Comparison of ENCODE assay signal across 10 mouse cellular contexts in genomic region chr9:96986797-96987473, GRCm38 (mm10). TPM values are rescaled to one million over a fixed set of nuclear protein-coding genes. Genes with fewer than 3 reads are reported as not detected.
DNase-seq lines count a peak whose midpoint lies in the region; ATAC-seq and TF ChIP-seq lines count a peak whose summit lies in the region.
"Had no signal": no experiment of that assay in that cellular context is flagged by ENCODE, and none has a peak within 500 bp of the region (broad histone marks: within the 10 kb centered on the region; RNA-seq: fewer than 3 reads in every experiment).

No protein-coding gene starts in this region.

- H3K27ac ChIP-seq in liver, embryonic 16.5 days (ENCODE audit: low read length): no peak overlapping the region
- no peak overlapping the region for H3K27ac ChIP-seq in liver, embryonic 11.5 days (ENCODE audit: low read depth, low read length)
- peak overlapping the region; percentile 79 for H3K27ac ChIP-seq in kidney, postnatal 0 days
- no peak overlapping the region for H3K27ac ChIP-seq in stomach, embryonic 14.5 days (ENCODE audit: low read length)
- H3K27ac ChIP-seq: limb, embryonic 15.5 days had no signal

- H3K9me3 ChIP-seq in liver, embryonic 16.5 days (replicated peaks; ENCODE audit: control insufficient read depth, low read length): no peaks in the 10 kb centered on the region
- no peaks in the 10 kb centered on the region for H3K9me3 ChIP-seq in liver, embryonic 11.5 days (ENCODE audit: control insufficient read depth, low read length)
- no peaks in the 10 kb centered on the region for H3K9me3 ChIP-seq in kidney, postnatal 0 days (replicated peaks; ENCODE audit: low read length)
- H3K9me3 ChIP-seq in stomach, embryonic 14.5 days (ENCODE audit: control insufficient read depth, low read depth, low read length): no peaks in the 10 kb centered on the region
- H3K9me3 ChIP-seq: limb, embryonic 15.5 days had no signal

- ATAC-seq in liver, embryonic 16.5 days (ENCODE audit: low read depth): 0 out of 2 replicates have a peak, but pooled peaks have one; percentile 28
- ATAC-seq in liver, embryonic 11.5 days (replicated peaks; ENCODE audit: low FRiP score): no peak; the same call in 1 of the 2 replicates
- peak; percentile 76 for ATAC-seq in kidney, postnatal 0 days (replicated peaks; ENCODE audit: low FRiP score, low read depth)
- ATAC-seq in stomach, embryonic 14.5 days (ENCODE audit: insufficient number of reproducible peaks, insufficient read depth, low FRiP score, low read depth): peak; percentile 75
- ATAC-seq: inflammation-experienced regulatory T-cells, adult 6 months had no signal

- H3K36me3 ChIP-seq in liver, embryonic 16.5 days (ENCODE audit: control insufficient read depth, insufficient read depth): no peaks in the 10 kb centered on the region
- no peaks in the 10 kb centered on the region for H3K36me3 ChIP-seq in liver, embryonic 11.5 days (ENCODE audit: control insufficient read depth, insufficient read depth, low read length)
- H3K36me3 ChIP-seq in kidney, postnatal 0 days (ENCODE audit: insufficient read depth, low read length): no peaks in the 10 kb centered on the region
- H3K36me3 ChIP-seq in stomach, embryonic 14.5 days (ENCODE audit: control insufficient read depth, insufficient read depth, low read length): no peaks in the 10 kb centered on the region
- H3K36me3 ChIP-seq: limb, embryonic 15.5 days had no signal

- H3K4me3 ChIP-seq in liver, embryonic 16.5 days (ENCODE audit: low read depth, low read length): no peak overlapping the region
- no peak overlapping the region for H3K4me3 ChIP-seq in liver, embryonic 11.5 days (ENCODE audit: low read depth, low read length)
- no peak overlapping the region for H3K4me3 ChIP-seq in kidney, postnatal 0 days (replicated peaks; ENCODE audit: low read depth, low read length)
- no peak overlapping the region for H3K4me3 ChIP-seq in stomach, embryonic 14.5 days (ENCODE audit: low read depth, low read length)
- H3K4me3 ChIP-seq: limb, embryonic 15.5 days had no signal

- TF ChIP-seq CTCF in kidney, postnatal 0 days (IDR thresholded peaks at IDR 0.05; ENCODE audit: low read depth): no peak; the same call in 1 of the 2 replicates

- H3K9ac ChIP-seq in liver, embryonic 16.5 days (ENCODE audit: low read depth, low read length): no peak overlapping the region
- no peak overlapping the region for H3K9ac ChIP-seq in liver, embryonic 11.5 days (ENCODE audit: low read depth, low read length)
- H3K9ac ChIP-seq in kidney, postnatal 0 days (ENCODE audit: low read depth, low read length): no peak overlapping the region; the same call in 1 of the 2 replicates
- H3K9ac ChIP-seq in stomach, embryonic 14.5 days (replicated peaks; ENCODE audit: low read depth, low read length): no peak overlapping the region
- H3K9ac ChIP-seq: limb, embryonic 15.5 days had no signal

- H3K4me2 ChIP-seq in liver, embryonic 16.5 days (ENCODE audit: low read depth, low read length): no peak overlapping the region
- no peak overlapping the region for H3K4me2 ChIP-seq in liver, embryonic 11.5 days
- H3K4me2 ChIP-seq in kidney, postnatal 0 days (ENCODE audit: low read length): no peak overlapping the region
- no peak overlapping the region for H3K4me2 ChIP-seq in stomach, embryonic 14.5 days (replicated peaks; ENCODE audit: low read depth, low read length)
- H3K4me2 ChIP-seq: limb, embryonic 15.5 days had no signal

- no peaks in the 10 kb centered on the region for H3K27me3 ChIP-seq in liver, embryonic 16.5 days (ENCODE audit: control insufficient read depth, insufficient read depth, low read depth, low read length)
- no peaks in the 10 kb centered on the region for H3K27me3 ChIP-seq in liver, embryonic 11.5 days (replicated peaks; ENCODE audit: control insufficient read depth, insufficient read depth, low read length)
- no peaks in the 10 kb centered on the region for H3K27me3 ChIP-seq in kidney, postnatal 0 days (ENCODE audit: insufficient read depth, low read length)
- no peaks in the 10 kb centered on the region for H3K27me3 ChIP-seq in stomach, embryonic 14.5 days (ENCODE audit: control insufficient read depth, insufficient read depth, low read length)
- H3K27me3 ChIP-seq: limb, embryonic 15.5 days had no signal

- 52% methylated on average over 11 of the region's 11 CpGs for WGBS in liver, embryonic 16.5 days (ENCODE audit: insufficient replicate concordance)
- WGBS in liver, embryonic 11.5 days: 48% methylated on average over 11 of the region's 11 CpGs
- 8% methylated on average over 11 of the region's 11 CpGs for WGBS in kidney, postnatal 0 days
- WGBS in stomach, embryonic 14.5 days: 12% methylated on average over 11 of the region's 11 CpGs

- H3K4me1 ChIP-seq in liver, embryonic 16.5 days (ENCODE audit: control insufficient read depth, low read depth, low read length): no peaks in the 10 kb centered on the region
- peaks cover 15% of the 10 kb centered on the region; the same call in 1 of the 2 replicates for H3K4me1 ChIP-seq in liver, embryonic 11.5 days (replicated peaks; ENCODE audit: control insufficient read depth, insufficient read depth, low read length)
- peaks cover 59% of the 10 kb centered on the region for H3K4me1 ChIP-seq in kidney, postnatal 0 days (replicated peaks; ENCODE audit: insufficient read depth, low read length)
- peaks cover 34% of the 10 kb centered on the region for H3K4me1 ChIP-seq in stomach, embryonic 14.5 days (ENCODE audit: control insufficient read depth, insufficient read depth, low read length)

- DNase-seq in adrenal gland, postnatal 10 days: peak; percentile 20
- DNase-seq in adrenal gland, postnatal 36 days: no peak
- no peak for DNase-seq in liver, embryonic 11.5 days (ENCODE audit: low spot score)
- peak; percentile 90 for DNase-seq in kidney, postnatal 0 days (ENCODE audit: low spot score)
- DNase-seq in B cell, adult 2 months: no peak
- no peak for DNase-seq in cerebellum, postnatal 25 days

RNA-seq across cellular contexts. Expression of gene Spsb4, which starts 31.7 kb away (rescaled TPM):
- 1 to 10 TPM; 1.5 to 3.5 TPM for total RNA-seq in adrenal gland, postnatal 10 days (2021)
- under 1 TPM; 0.93 to 0.99 TPM for total RNA-seq in adrenal gland, postnatal 36 days (2021)
- 1.9 and 2.3 TPM in 2 replicates for polyA plus RNA-seq in liver, embryonic 16.5 days (2015; fragmentation: Nextera tagmentation; extraction: Ambion mirVana)
- polyA plus RNA-seq in liver, embryonic 11.5 days (2014; fragmentation: Nextera tagmentation; extraction: Ambion mirVana): 6.8 and 8.1 TPM in 2 replicates
- 55.3 and 61.7 TPM in 2 replicates for polyA plus RNA-seq in kidney, postnatal 0 days (2015; fragmentation: Nextera tagmentation; extraction: Ambion mirVana)
- 19.9 and 23.4 TPM in 2 replicates for polyA plus RNA-seq in stomach, embryonic 14.5 days (2014; fragmentation: Nextera tagmentation; extraction: Ambion mirVana)

Comparison
In these comparisons a context has a peak if more than half of its experiments do, and no peak if none do; other contexts are left out.
1. DNase-seq: peak in adrenal gland, postnatal 10 days (single experiment) and kidney, postnatal 0 days (single experiment); none in adrenal gland, postnatal 36 days (0 of 2), liver, embryonic 11.5 days (single experiment), B cell, adult 2 months (0 of 2) and cerebellum, postnatal 25 days (0 of 2).